In the genomic region with DNA sequence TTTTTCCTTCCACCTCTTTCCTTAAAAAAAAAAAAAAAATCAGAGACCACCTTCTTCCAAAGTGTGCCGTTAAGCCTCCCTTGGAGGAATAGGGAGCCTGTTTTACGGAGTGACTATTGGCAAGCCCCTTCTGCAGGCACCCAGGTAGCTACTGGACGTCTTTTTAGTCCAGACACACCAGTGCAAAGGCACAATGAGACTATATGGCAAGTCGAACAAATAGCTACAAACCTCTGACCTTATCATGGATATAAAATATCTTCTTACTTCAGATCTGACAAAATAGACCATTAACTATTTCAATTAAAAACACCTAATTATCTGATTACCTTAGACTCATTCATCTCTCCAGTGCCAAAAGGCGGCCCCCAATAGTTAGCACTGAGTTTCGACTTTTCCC, we compare ENCODE assay signal across 8 mouse cellular contexts. TPM values are rescaled to one million over a fixed set of nuclear protein-coding genes. Genes with fewer than 3 reads are reported as not detected.
DNase-seq lines count a peak whose midpoint lies in the region; ATAC-seq and TF ChIP-seq lines count a peak whose summit lies in the region.

No protein-coding gene starts in this region.

- 12% methylated on average over 6 of the region's 6 CpGs for WGBS in lung, postnatal 0 days
- 14% methylated on average over 6 of the region's 6 CpGs for WGBS in limb, embryonic 15.5 days
- 23% methylated on average over 6 of the region's 6 CpGs for WGBS in stomach, embryonic 15.5 days

- H3K27ac ChIP-seq in lung, postnatal 0 days (ENCODE audit: low read length): peak overlapping the region; percentile 93
- no peak overlapping the region for H3K27ac ChIP-seq in limb, embryonic 15.5 days
- H3K27ac ChIP-seq in stomach, embryonic 15.5 days: peak overlapping the region; percentile 90; the same call in 1 of the 2 replicates

- peak overlapping the region; percentile 56 for H3K4me3 ChIP-seq in lung, postnatal 0 days (ENCODE audit: low read depth, low read length)
- H3K4me3 ChIP-seq in limb, embryonic 15.5 days: peak overlapping the region; percentile 53
- H3K4me3 ChIP-seq in stomach, embryonic 15.5 days (replicated peaks): peak overlapping the region; percentile 55; the same call in 1 of the 2 replicates

- DNase-seq in embryo, embryonic 9.5 days (ENCODE audit: extremely low spot score): peak; percentile 29
- no peak for DNase-seq in embryo, embryonic 11 days
- DNase-seq in lung, postnatal 0 days (ENCODE audit: low spot score): no peak
- DNase-seq in lung, postnatal 36 days: no peak
- DNase-seq in gastrocnemius, postnatal 14 days: no peak
- DNase-seq in urinary bladder, postnatal 36 days (ENCODE audit: low spot score in 2 of 2): no peak

- peak overlapping the region; percentile 62 for H3K4me2 ChIP-seq in lung, postnatal 0 days (replicated peaks; ENCODE audit: low read depth, low read length)
- peak overlapping the region; percentile 78 for H3K4me2 ChIP-seq in limb, embryonic 15.5 days
- peak overlapping the region; percentile 78 for H3K4me2 ChIP-seq in stomach, embryonic 15.5 days

- ATAC-seq in lung, postnatal 0 days: no peak
- no peak for ATAC-seq in limb, embryonic 15.5 days (ENCODE audit: insufficient number of reproducible peaks, low FRiP score, low TSS enrichment, low read depth)
- ATAC-seq in stomach, embryonic 15.5 days (ENCODE audit: insufficient read depth, low FRiP score, low read depth): no peak

- H3K36me3 ChIP-seq in lung, postnatal 0 days (ENCODE audit: insufficient read depth, low read length): no peaks in the 10 kb centered on the region
- H3K36me3 ChIP-seq in limb, embryonic 15.5 days: no peaks in the 10 kb centered on the region
- no peaks in the 10 kb centered on the region for H3K36me3 ChIP-seq in stomach, embryonic 15.5 days

- no peak for TF ChIP-seq CTCF in lung, postnatal 0 days (IDR thresholded peaks at IDR 0.05)

- no peaks in the 10 kb centered on the region for H3K9me3 ChIP-seq in lung, postnatal 0 days (ENCODE audit: low read length)
- no peaks in the 10 kb centered on the region for H3K9me3 ChIP-seq in limb, embryonic 15.5 days
- no peaks in the 10 kb centered on the region for H3K9me3 ChIP-seq in stomach, embryonic 15.5 days

- no peaks in the 10 kb centered on the region for H3K4me1 ChIP-seq in lung, postnatal 0 days (ENCODE audit: insufficient read depth, low read depth, low read length)
- peaks cover 13% of the 10 kb centered on the region for H3K4me1 ChIP-seq in limb, embryonic 15.5 days
- no peaks in the 10 kb centered on the region for H3K4me1 ChIP-seq in stomach, embryonic 15.5 days

- TF ChIP-seq EP300 in lung, postnatal 0 days (IDR thresholded peaks at IDR 0.05): no peak

- intact Hi-C loops in gastrocnemius, postnatal 14 days (cut with DNase I; ENCODE audit: low total_unique reads): loop anchor here (10.0 kb wide), 1 partner anchor 190 kb away; a partner anchor contains a TSS

- no peaks in the 10 kb centered on the region for H3K27me3 ChIP-seq in lung, postnatal 0 days (replicated peaks; ENCODE audit: insufficient read depth, low read length)
- H3K27me3 ChIP-seq in limb, embryonic 15.5 days: peaks cover 29% of the 10 kb centered on the region
- H3K27me3 ChIP-seq in stomach, embryonic 15.5 days (replicated peaks): 0 out of 2 replicates have a peak, but pooled peaks cover 3% of the 10 kb centered on the region

- H3K9ac ChIP-seq in lung, postnatal 0 days (replicated peaks; ENCODE audit: low read depth): no peak overlapping the region
- no peak overlapping the region for H3K9ac ChIP-seq in limb, embryonic 15.5 days
- no peak overlapping the region for H3K9ac ChIP-seq in stomach, embryonic 15.5 days

RNA-seq across cellular contexts. Expression of a gene that starts 2.0 kb away (rescaled TPM):
- 36.4 and 44.9 TPM in 2 replicates for polyA plus RNA-seq in lung, postnatal 0 days (2015; fragmentation: Nextera tagmentation; extraction: Ambion mirVana)
- polyA plus RNA-seq in limb, embryonic 15.5 days (2015; fragmentation: Nextera tagmentation; extraction: Ambion mirVana): 53.6 and 58.2 TPM in 2 replicates
- polyA plus RNA-seq in stomach, embryonic 15.5 days (2015; fragmentation: Nextera tagmentation; extraction: Ambion mirVana): 46.5 and 49.9 TPM in 2 replicates
- total RNA-seq in gastrocnemius, postnatal 14 days (2021): 10 to 100 TPM; 40.8 to 59.9 TPM
